Mouse (Mus musculus) heart, postnatal 0 days (tissue): ENCODE measurements around the gene Adi1. TPM values are rescaled to one million over a fixed set of nuclear protein-coding genes. Genes with fewer than 3 reads are reported as not detected.
A peak's percentile ranks its signal among the peaks of the same experiment; 100 is the strongest.

Source experiments
- ATAC-seq: fragments of 200-750 bp; cut with Nextera tagmentation; 2 replicates; pipeline ENCODE4 v1.8.0; 2017; ENCODE audit warnings: low read depth, moderate number of reproducible peaks, moderate library complexity; ENCODE audit not compliant: insufficient read depth
- DNase-seq: peaks from one replicate; pipeline ENCODE4 v3.0.0-alpha.2; 2016; ENCODE audit warnings: low spot score
- H3K27ac ChIP-seq: fragments of 300-500 bp; sonication (generic); 2 replicates; pipeline ENCODE4 v1.5.1; 2014; ENCODE audit warnings: low read depth, mild to moderate bottlenecking
- H3K27me3 ChIP-seq: fragments of 300-500 bp; sonication (generic); 2 replicates; pipeline ENCODE4 v1.6.1; 2014; ENCODE audit warnings: low read length, mixed read lengths; ENCODE audit not compliant: control insufficient read depth, insufficient read depth
- H3K36me3 ChIP-seq: fragments of 300-500 bp; sonication (generic); replicated peaks from 2 replicates; pipeline ENCODE4 v1.6.1; 2014; ENCODE audit warnings: low read length, mixed read lengths; ENCODE audit not compliant: control insufficient read depth, insufficient read depth
- H3K4me1 ChIP-seq: fragments of 300-500 bp; sonication (generic); 2 replicates; pipeline ENCODE4 v1.6.1; 2014; ENCODE audit warnings: antibody characterized with exemption; ENCODE audit not compliant: control insufficient read depth, insufficient read depth
- H3K4me2 ChIP-seq: fragments of 300-500 bp; sonication (generic); 2 replicates; pipeline ENCODE4 v1.6.1; 2014; ENCODE audit warnings: low read depth, mild to moderate bottlenecking, low read length, moderate library complexity
- H3K4me3 ChIP-seq: fragments of 300-500 bp; sonication (generic); 2 replicates; pipeline ENCODE4 v1.5.1; 2014; ENCODE audit warnings: low read depth, low read length
- H3K9ac ChIP-seq: fragments of 300-500 bp; sonication (generic); replicated peaks from 2 replicates; pipeline ENCODE4 v1.6.1; 2014; ENCODE audit warnings: low read depth, low read length, mixed read lengths
- H3K9me3 ChIP-seq: fragments of 300-500 bp; sonication (generic); replicated peaks from 2 replicates; pipeline ENCODE4 v1.6.1; 2016; ENCODE audit warnings: low read length; ENCODE audit not compliant: control insufficient read depth
- CTCF ChIP-seq: IDR thresholded peaks from 2 replicates; pipeline ENCODE4 v1.5.1; 2016; ENCODE audit warnings: antibody characterized with exemption, control low read depth, low read depth
- EP300 ChIP-seq: IDR thresholded peaks from 2 replicates; pipeline ENCODE4 v1.6.1; 2016; ENCODE audit warnings: antibody characterized with exemption, low read depth
- WGBS: fragments of 180-500 bp; shearing (Covaris S2); extraction: QIAGEN DNeasy Blood & Tissue Kit; methylation state at CpG from one replicate; pipeline ENCODE4 v1.1.7; 2014; 5-methylcytosine and 5-hydroxymethylcytosine counted together
- polyA plus RNA-seq: library from polyadenylated mRNA; unstranded; fragments of >200 nt; fragmentation: Nextera tagmentation; extraction: Ambion mirVana; gene quantifications from 2 replicates; pipeline ENCODE4 v1.2.1, GENCODE M21; 2015
- total RNA-seq: library from RNA; depleted of rRNA; stranded (reverse); fragments of >200 nt; gene quantifications from 2 replicates; pipeline ENCODE4 v1.2.3, GENCODE M21; 2014; ENCODE audit warnings: low replicate concordance

Gene Adi1
- total and polyA plus RNA-seq, 2 experiments from 2014 or later: 15.8 to 37.0 TPM

DNA sequence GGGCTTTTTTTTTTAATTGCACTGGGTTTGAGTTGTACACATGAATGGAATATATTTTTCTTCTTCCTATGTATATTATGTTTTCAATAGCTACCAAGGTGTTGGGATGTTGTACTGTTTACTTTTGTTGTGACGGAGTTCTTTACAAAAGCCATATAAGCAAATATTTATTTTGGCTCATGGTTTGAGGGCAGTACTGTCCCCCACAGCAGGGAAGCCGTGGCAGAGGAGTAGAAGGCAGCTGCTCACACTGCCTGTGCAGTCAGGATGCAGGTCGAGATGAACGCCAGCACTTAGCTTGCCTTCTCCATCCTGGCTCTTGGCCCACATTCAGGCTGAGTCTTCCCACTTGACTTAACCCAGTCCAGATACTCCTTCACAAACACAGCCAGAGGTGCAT, 8.3 kb upstream of the Adi1 start:
- no peaks in the 10 kb centered on the region for H3K36me3 ChIP-seq
- H3K27ac ChIP-seq: no peak overlapping the region
- no peaks in the 10 kb centered on the region for H3K4me1 ChIP-seq
- H3K4me3 ChIP-seq: no peak overlapping the region
- TF ChIP-seq CTCF: no peak
- WGBS: 48% methylated on average over 4 of the region's 4 CpGs
- H3K27me3 ChIP-seq: no peaks in the 10 kb centered on the region
- H3K4me2 ChIP-seq: no peak overlapping the region
- no peak for ATAC-seq
- no peaks in the 10 kb centered on the region for H3K9me3 ChIP-seq
- no peak for DNase-seq
- no peak overlapping the region for H3K9ac ChIP-seq

DNA sequence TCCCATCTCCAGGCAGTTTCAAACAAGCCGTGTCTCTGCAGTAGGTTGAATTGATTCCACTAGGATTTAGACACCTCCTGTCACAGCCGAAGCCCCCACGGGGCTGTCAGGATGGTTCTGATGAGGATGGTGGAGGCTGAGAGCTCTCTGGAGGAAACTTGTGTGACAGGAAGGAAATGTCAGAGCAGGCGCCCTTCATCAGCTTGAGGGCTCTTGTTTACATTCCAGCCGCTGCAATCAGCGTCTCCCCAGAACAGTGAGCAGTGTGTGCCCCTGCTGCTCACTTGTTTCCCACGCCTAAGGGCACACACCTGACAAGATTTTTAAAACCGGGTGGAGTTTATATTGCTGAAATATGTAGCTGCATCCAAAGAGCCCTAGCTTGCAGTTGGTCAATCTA, 7.7 kb upstream of the Adi1 start:
- no peak for DNase-seq
- ATAC-seq: no peak
- Histone ChIP-seq H3K9me3 (no peaks in the 10 kb centered on the region), H3K4me1 (no peaks in the 10 kb centered on the region), H3K4me3 (no peak overlapping the region), H3K4me2 (no peak overlapping the region), H3K27ac (no peak overlapping the region), H3K36me3 (no peaks in the 10 kb centered on the region), H3K27me3 (no peaks in the 10 kb centered on the region), H3K9ac (no peak overlapping the region)
- TF ChIP-seq EP300: no peak
- no peak for TF ChIP-seq CTCF
- WGBS: 21% methylated on average over 8 of the region's 8 CpGs

- Histone ChIP-seq H3K4me3 (no peak overlapping the region), H3K27me3 (no peaks in the 10 kb centered on the region), H3K27ac (no peak overlapping the region), H3K4me1 (no peaks in the 10 kb centered on the region), H3K9ac (no peak overlapping the region), H3K4me2 (no peak overlapping the region; the same call in 1 of the 2 replicates), H3K36me3 (peaks cover 11% of the 10 kb centered on the region; the same call in 1 of the 2 replicates), H3K9me3 (no peaks in the 10 kb centered on the region)
- TF ChIP-seq CTCF (no peak), EP300 (no peak)
- 83% methylated on average over 10 of the region's 10 CpGs for WGBS
- ATAC-seq: no peak
- no peak for DNase-seq
Observed at GRCm38 (mm10) chr12:28674038-28674720, 852 bp upstream of the Adi1 start.

DNA sequence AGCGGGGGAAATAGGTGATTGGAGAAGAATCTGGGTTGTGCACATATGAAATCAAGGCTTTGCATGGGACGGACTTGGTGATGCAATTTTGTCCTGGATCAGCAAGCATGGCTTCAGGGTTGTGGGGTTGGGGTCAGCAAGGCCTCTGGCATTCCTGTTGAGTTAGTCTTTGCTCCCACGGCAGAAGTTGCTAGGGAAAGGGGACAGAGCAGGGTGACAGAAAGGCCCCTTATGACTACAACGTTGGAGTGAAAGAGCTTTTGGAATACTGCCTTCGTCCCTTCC, 836 bp downstream of the Adi1 start:
- peak; percentile 9 for DNase-seq
- peak overlapping the region; percentile 60; the same call in 1 of the 2 replicates for H3K4me3 ChIP-seq
- H3K27ac ChIP-seq: peak overlapping the region; percentile 82
- 63% methylated on average over 5 of the region's 5 CpGs for WGBS
- ATAC-seq: no peak
- TF ChIP-seq CTCF: no peak
- no peaks in the 10 kb centered on the region for H3K27me3 ChIP-seq
- H3K9me3 ChIP-seq: no peaks in the 10 kb centered on the region
- peak overlapping the region; percentile 49 for H3K9ac ChIP-seq
- peaks cover 18% of the 10 kb centered on the region; the same call in 1 of the 2 replicates for H3K36me3 ChIP-seq
- H3K4me1 ChIP-seq: no peaks in the 10 kb centered on the region
- peak overlapping the region; percentile 61 for H3K4me2 ChIP-seq

DNA sequence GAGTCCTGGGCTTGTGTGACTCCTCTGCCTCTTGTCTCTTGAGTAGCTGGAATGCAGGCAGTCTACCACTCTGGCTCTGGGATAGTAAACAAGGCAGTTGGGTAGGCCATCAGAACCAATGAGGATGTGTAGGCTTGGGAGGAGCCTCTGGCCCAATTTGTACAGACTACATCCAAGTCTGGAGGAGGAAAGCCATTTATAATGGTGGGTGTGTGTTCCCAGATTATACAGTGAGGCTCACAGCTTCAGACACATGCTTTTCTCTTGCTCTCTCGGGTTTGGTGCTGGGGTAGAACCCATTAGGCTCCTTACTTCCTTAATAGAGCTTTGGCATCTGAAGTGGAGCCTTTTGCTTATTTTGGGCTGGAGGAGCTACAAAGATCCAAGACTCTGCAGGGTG, 9.6 kb downstream of the Adi1 start:
- DNase-seq: no peak
- no peaks in the 10 kb centered on the region for H3K4me1 ChIP-seq
- ATAC-seq: no peak

DNA sequence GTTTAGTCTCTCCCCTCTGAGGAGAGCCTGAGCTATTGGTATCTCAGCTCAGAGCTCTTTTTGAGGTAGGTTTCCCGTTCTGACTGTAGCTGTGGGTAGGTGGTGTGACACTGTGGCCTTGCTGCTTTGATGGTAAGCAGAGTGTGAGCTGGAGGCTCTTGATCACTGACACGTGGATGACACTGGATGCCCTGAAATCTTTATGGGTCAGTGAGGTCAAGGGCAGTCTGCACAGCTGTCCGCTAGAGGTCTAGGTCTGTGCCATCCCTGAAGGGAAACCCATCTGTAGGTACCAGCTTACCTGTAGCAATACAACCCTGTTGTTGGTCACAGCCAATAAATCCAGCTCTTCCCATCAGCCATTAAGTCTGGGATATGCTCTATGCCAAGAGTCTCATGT, 10.7 kb downstream of the Adi1 start:
- no peak overlapping the region for H3K4me3 ChIP-seq
- DNase-seq (no peak), ATAC-seq (no peak)
- no peaks in the 10 kb centered on the region for H3K4me1 ChIP-seq
- no peaks in the 10 kb centered on the region for H3K27me3 ChIP-seq
- no peak overlapping the region for H3K4me2 ChIP-seq
- no peak overlapping the region for H3K27ac ChIP-seq
- H3K36me3 ChIP-seq: peaks cover 24% of the 10 kb centered on the region
- no peak for TF ChIP-seq CTCF
- no peak for TF ChIP-seq EP300
- no peak overlapping the region for H3K9ac ChIP-seq
- 55% methylated on average over 3 of the region's 3 CpGs for WGBS
- H3K9me3 ChIP-seq: no peaks in the 10 kb centered on the region

More for the DNA sequence above, 9.6 kb downstream of the Adi1 start:
- Histone ChIP-seq H3K4me3 (no peak overlapping the region), H3K9me3 (no peaks in the 10 kb centered on the region), H3K4me2 (no peak overlapping the region), H3K27me3 (no peaks in the 10 kb centered on the region), H3K9ac (no peak overlapping the region), H3K27ac (no peak overlapping the region), H3K36me3 (peaks cover 15% of the 10 kb centered on the region)
- WGBS: 91% methylated on average over 1 of the region's 1 CpGs
- TF ChIP-seq CTCF (no peak), EP300 (no peak)
